Mouse (Mus musculus) ovary, postnatal 14 days (tissue): ENCODE measurements at regions not wholly inside any gene's neighbourhood (a gene's known extent, or its start where the extent isn't known, plus 50 kb on each side); places are given as distances from the start of the nearest gene placed in this dataset.

Experiments
- DNase-seq: peaks from one replicate; pipeline ENCODE4 v3.0.0; 2022; ENCODE audit warnings: low spot score

DNA sequence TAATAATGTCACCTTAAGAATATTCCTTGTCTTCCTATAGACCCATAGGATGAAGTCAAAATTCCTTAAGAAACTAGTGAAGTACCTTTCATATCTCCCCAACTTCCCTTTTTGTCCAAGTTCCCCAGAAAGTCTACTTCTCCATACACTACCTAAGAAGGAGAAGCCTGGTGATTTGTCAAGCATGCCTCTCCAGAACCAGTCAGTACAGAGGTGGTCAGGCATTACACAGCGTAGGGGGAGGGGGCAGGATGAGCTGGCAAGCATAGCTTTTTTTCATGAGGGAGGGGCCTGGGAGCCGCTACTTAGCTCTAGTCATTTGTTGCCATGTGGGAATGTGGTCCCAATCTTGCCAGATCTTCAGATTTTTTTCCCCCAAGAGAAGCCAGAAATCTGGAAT is 54.0 kb upstream of the Satb2 start:
- DNase-seq, result no peak

DNA sequence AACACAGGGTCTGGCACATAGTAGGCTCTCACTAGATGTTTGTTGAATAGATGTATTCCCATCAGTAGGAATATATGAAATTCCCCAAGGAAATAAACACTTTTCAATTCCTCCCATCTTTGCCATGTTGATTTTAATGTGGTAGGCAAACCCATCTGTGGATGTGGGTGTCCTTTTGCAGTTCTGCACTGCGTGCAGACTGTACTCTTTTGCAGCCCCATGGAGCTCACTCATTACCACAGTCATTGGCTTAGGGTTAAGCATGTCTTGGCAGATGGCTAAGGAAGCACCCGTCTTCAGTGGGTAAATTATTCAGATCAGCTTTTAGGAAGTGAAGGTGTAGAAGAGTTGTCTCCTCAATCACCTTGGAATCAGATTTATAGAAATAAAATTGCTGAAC is 54.8 kb upstream of the Satb2 start:
- no peak for DNase-seq

DNA sequence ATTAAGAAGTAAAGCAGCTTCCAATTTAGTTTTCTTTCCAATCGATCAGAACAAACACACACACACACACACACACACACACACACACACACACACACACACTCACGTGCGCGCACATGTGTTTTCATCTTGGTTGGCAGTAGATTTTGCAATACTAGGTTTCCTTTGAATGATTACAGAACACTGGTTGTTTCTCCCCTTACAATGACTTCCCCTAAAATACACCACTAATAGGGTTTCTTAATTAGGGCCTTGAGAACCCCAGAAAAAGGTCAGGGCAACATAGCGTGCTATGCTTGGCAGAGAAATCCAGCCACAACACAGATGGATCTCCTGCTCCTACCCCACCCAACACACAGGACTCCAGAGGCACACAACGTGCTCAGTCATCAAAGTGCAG is 56.0 kb upstream of the Satb2 start:
- no peak for DNase-seq

DNA sequence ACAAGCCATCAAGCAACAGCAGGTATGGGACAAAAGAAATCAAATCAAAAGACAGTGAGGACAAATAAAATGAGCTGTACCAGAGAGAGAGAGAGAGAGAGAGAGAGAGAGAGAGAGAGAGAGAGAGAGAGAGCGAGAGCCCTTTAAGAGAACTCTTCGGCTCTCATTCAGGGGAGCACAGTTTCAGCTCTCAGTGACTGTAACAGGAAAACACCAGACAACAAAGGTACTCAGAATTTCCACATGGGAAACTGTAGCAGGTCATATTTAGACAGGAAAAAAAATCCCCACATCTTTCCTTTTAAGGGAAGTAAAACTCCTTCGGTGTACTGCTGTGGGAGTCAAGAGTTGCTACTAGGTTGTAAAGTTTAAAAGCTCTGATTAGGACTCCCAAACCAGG is 57.9 kb upstream of the Satb2 start:
- no peak for DNase-seq

DNA sequence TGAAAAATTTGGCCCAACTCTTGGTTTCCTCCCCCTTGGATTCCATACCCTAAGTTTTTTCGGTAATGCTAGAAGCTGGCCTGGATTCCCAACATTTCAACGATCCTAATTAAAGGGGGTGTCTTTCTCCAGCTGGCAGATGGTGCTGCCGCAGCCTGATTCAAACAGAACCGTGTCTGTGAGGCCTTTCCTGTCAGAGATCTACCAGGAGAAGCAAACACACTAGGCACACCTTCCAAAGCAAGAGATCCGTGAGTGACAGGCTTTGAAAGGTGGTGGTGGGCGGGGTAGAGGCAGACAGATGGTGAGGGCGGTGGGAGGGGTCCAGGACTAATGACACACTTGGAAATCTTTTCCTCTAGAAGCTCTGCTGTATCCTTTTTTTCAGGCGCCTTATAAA is 61.8 kb upstream of the Satb2 start:
- no peak for DNase-seq

DNA sequence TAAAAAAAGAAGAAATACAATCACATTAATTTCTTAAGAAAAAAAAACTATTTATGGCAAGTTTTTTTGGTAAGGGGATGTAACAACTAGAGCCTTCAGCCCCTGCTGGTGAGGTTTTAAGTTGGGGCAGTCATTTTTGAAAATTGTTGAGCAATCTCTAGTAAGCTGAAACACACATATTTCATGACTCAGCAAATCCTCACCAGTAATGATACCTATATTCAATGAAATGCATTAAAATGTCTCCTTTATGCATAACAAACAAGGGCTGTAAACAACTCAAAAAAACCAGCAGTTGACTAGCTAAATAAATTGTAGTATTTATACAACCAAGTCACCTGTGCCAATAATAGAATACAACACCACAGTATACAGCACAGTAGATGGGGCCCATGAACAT is 63.1 kb upstream of the Satb2 start:
- no peak for DNase-seq

DNA sequence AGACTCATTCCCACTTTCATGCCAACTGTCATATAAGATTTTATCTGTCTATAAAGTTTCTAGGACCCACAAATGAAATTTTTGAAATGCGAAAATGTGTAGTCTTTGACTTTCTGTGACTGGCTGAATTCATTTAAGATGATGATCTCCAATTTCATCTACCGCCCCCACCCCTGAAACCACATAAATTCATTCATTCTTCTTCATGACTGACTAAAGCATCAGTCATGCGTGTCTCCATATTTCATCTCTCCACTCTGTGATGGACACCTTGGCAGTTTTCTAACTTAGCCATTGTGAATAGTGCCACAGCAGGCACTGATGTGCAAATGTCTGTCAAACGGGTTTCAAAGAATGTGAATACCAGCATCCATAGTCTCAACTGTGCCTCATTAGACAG is 75.4 kb upstream of the Satb2 start:
- no peak for DNase-seq

DNA sequence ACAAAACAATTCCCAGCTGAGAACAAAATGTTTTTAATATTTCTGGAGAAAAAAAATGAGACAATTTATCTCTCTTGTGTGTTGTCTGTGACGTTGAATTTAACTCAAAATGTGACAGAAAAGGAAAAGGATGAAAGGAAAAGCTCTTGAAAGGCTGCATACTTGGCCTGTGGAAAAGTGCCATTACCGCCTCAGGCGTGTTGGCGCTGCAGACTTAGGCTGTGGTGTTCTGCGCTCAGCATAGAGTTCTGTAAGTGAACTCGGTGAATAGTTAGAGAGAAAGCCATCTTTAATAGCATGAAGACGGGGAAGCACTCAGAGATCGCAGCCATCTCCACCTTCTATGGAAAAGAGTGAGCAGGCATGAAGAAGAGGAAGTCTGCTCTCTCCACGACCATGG is 77.5 kb upstream of the Satb2 start:
- no peak for DNase-seq

DNA sequence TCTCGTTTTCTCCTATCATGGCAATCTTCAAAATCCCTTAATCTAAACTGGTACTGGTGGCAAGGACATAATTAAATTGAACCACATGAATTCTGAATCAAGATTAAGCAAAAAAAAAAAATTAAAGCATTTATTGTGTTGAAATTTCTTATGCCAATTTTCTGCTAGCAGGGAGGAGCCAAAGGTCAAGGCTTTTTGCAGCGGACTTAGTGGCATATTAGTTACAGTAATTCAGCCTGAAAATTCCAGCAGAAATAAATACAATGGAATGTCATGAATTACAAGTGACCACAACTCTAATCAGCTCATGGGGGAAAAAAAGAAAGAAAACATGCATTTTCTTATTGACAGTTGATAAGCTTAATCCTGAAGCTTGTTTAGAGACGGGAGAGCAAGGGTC is 80.8 kb upstream of the Satb2 start:
- no peak for DNase-seq

DNA sequence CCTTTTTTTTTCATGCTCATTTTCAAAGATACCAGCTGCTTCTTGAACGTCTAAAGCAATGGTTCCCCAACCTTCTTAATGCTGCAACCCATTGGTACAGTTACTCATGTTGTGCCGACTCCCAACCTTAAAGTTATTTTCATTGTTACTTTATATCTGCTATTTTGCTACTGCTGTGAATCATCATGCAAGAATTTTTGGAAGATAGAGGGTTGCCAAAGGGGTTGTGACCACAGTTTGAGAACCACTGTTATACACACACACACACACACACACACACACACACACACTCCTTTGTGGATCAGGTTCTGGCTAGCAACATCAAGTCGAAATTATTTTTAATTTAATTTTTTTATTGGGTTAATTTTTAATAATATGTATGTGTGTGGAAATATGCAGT is 96.8 kb upstream of the Satb2 start:
- no peak for DNase-seq

DNA sequence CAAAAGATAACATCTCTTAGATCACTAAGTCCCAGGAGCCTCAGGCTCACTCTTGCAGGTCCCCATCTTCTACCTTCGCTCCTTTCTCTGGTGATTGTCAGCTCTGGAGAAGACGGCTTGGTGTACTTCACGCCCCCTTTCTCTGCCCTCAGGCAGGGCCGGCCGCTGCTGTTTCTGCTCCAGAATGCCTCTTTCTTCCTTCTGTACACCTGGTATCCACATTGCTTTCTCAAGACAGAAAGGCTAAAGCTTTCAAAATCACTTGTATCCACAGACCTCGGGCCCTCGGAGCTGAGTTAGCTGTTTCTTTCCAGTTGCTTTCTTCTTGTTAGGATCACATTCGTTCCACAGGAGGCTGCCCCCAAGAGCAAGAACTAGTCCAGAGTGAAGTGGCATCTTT is 98.2 kb upstream of the Satb2 start:
- no peak for DNase-seq

DNA sequence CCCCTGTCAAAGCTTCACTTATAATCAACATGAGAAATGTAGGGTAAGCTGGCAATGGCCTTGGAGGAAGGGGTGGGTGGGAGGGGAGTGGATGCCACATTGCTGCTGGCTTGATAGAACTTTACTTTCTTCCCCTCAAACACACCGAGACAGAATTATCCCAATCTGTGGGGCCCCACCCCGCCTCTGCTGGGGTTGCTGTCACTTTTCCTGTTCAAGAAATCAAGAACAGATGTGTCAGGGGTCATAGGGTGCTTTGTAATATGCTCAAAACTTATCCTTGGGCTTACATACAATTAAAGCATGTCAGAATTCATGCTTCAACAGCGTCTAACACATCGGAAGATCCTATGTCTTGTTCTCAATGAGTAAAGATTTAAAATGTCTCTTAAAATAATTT is 101.9 kb upstream of the Satb2 start:
- DNase-seq, result no peak

DNA sequence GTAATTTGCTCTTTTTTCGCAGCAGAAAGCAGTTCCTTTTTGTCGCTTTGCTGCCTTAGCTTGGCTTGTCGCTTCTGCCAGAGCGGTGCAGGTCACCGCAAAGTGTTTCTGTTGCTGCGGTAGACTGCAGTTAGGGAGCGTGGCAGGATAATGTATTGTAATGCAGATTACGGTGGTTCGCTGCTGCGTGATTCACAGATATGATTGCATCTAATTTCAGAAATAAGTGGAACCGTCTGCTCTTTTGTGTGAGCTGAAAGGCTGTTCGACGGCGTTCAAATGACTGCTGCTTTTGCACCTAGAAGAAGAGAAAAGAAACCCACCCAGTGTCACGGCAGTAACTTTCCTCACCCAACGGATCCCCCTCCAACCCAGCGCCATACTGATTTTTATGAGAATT is 104.7 kb upstream of the Satb2 start:
- no peak for DNase-seq

DNA sequence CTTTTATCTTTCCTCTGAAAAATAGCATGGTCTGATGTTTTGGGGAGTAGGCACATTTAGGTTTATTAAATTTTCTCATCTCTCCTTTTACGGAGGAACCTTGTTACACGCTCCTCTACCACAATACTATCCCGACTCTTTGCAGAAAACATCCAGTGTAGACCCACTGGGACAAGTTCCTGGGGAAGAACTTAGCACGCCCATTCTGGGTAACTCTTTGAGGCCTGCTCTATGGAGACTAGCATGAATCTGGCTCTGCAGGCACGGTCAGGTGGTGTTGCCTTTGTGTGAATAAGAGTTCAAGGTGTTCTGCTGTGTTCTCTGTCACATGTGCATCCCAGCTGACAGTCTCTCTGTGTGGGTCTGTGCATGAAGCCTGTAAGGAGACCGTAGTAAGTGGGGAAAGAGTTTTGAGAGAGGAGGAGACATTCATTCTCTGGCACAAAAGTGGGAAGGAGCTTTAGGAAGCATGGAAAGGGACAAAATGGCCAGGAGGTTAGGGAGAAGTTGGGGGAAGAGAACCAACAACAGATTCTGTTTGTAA is 105.2 kb upstream of the Satb2 start:
- DNase-seq, result no peak

DNA sequence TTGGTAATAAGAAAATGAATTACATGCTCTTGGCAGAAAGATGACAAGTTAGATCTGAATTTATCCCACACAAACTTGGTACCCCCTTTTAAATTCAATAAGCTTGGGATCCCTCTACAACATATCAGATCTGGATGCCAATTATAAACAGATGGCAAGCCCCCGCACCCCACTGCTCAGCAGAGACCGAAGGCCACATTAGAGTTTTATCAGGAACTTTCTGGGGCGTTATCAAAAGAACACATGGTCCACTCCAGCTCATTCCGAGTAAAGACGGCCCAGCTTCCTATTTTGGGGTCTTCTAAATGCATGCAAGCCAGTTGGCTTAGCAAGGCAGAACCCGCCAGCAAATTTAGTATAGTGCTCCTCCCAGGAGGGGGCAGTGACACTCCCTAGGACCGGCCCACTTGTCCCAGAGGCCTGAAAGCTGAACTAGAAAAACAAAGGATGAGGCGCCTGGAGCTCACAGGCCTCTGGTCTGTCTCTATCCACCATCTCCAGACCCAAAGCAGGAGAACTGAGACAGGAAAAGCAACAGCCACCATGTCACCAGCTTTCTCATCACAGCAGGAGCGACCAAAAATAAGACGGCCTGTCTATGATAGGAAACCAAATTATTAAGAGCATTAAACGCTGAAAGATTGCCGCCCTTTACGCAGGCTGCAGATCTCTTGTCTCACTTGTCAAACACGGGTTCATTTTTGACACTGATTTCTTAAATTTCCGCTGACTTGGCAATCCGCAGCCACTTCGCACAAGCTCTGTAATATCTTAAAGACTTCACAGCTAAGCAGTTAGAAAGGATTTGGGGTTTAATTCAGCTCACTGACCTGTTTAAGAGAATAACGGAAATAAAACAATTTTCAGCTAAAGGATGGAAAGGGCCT is 117.2 kb upstream of the Satb2 start:
- no peak for DNase-seq

DNA sequence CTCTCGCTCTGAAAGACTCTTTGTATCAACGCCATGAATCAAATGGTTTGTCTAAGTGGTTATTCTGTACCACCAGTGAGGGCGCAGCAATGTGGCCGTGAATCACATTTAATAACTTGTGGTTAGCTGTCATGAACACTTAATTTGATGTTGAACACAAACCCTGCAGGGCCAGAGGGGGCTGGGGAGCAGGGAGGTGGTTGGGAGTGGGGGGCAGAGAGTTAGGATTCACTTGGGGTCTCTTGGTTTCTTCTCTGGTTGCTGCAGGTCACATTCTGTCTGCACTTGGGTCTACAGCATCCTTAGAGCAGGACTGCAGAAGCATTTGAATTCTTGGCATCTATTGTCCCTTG is 117.8 kb upstream of the Satb2 start:
- DNase-seq, result no peak

DNA sequence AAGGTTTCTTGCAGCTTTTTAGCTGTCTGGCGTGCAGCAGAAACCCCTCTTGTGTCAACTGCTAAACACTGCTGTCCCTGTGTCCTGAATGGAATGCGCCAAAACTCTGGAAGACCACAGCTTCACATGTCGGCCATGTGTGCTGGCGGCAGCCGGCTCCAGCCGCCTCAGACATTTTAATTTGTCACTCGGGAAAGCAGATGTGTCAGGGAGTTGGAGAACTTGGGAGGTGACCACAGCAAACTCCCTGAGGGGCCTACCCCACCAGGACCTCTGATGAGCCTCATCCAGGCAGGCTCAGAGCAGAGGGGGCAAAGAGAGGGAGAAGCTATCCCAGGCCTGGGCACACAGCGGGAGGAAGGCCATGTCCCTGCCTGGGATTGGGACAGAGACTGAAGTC is 118.3 kb upstream of the Satb2 start:
- no peak for DNase-seq

DNA sequence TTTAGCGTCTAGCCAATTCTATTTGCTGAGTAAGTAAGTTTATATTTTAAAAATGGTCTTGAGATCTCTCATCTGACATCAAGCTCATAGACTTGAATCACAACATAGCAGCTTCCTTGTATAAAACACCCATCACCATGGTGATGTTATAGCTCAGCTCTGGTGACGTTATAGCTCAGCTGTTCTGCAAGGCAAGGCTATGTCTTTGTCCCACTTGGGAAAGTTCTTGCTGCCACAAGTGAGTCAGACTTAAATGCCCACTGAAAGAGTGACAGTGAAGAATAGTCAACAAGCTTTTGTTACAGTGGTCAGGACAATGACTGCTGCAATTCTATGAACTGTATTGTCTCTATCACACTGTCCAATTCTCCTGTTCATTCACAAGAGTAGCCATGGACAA is 122.2 kb upstream of the Satb2 start:
- no peak for DNase-seq

DNA sequence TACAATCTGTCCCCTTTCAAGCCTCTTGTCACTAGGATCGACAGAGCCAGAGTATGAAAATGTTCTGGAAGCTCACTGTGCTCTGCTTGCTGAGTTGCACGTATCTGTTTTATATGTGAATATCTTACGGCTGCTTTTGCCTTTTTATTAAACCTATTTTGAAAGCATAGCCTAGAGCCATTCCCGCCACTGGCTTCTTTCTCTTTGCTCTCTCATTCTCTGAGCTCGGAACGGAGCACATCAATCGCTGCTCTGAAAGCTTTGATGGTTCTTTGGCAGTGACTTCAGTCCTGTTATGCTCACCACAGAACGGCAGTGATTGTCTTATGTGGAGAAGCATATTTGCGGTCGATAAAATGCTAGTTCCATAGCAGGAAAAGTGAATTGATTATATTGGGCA is 128.9 kb upstream of the Satb2 start:
- no peak for DNase-seq

DNA sequence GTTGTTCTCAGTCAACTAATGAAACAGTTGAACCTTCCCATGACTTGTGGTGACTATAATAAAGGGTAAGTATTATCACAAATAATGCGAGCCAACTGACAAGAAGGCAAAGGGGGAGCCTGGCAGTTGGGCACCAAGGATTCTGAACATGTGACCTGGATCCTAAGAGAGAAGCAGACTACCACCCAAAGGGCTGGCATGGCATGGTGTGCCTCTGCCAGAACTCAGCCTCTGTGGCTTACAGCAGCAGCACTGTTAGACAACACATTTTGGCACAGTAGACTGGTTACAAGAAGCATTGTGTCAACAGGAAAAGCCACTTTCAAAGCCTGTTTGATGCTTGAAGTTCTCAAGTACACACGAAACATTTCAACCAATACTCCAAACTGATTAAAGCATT is 142.2 kb upstream of the Satb2 start:
- no peak for DNase-seq

DNA sequence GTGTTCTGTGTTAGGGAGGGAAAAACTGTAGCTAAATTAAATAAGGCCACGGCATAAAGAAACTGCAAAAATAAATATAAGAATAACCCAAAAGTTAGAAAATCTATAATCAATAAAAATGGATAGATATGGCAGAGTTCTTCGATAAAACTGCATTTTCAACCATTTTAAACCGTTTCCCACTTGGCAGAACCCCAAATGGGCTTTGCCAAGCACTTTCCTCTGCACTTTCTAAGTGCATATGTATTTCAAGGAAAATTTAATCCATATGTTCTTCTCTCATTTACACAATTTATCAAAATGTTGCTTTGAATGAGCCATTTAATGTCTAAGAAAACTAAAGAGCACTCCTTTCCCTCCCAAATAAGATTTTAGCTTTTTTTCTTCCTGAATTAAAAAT is 165.7 kb upstream of the Satb2 start:
- DNase-seq, result no peak

DNA sequence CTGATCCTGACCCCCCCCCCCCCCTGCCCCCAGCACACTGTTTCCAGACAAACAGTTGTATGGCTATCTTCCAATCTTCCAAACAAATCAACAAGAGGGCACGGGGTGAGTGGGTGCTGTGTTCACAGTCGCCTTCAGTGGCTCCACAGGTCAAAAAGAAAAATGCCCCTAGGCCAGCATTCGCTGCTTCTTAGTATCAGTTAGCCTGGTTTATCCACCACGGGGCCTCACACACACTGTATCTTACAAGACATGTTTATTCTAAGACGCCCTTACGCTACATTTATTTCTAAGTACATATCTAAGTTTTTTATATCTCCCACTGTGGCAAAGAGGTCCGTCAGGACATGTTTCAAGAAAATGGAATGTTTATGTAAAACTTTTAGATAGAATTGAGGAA is 177.4 kb upstream of the Satb2 start:
- no peak for DNase-seq

DNA sequence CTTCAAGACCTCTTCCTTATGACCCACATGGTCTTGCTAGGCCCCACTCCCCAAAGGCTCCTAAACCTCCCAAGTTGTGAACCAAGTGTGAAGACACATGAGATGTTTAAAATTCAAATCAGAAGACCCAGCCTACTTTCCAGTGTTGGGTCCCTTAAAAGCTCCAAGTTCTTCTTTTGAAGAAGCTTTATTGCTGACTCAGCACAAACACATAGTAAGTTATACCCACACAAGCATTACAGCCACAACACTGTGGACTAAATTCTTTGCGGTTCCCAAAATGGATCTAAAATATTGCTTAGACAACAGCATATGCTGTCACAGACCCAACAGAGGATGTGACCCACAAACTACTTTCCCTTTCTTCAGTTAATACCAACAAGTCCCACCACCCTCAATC is 186.0 kb upstream of the Satb2 start:
- no peak for DNase-seq

DNA sequence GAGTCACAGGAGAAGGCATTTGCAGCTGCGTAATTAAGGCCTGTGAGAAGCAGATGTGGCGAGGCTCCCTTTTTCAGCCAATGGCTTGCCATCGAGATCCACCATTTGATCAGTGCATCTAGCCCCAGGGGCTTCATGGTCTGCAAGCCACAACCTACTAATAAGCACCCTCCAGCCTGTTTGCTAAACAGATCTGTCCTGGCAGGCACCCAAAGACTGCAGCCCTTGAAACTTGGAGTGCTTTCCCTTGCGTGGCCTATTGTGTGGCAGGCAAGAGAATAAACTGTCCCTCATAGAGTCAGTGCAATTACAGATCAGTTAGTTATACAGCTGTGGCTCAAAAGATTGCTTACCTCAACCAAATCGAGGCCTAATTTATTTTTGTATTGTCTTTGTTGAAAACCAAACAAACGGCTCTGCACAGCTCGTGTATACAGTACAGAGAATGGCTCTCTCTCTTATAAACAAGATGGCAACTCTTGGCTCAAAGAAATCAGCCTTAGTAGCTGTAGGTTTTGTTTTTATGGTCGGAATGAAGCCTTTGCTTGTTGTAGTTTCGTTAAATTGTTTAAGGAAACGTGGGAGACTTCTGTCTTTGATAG is 195.9 kb upstream of the Satb2 start:
- DNase-seq, result no peak
